Mouse (Mus musculus) liver, embryonic 14.5 days (tissue): ENCODE results near the gene Thsd4. TPM values are rescaled to one million over a fixed set of nuclear protein-coding genes. Genes with fewer than 3 reads are reported as not detected.

Source experiments
- ATAC-seq: fragments of 200-750 bp; cut with Nextera tagmentation; 2 replicates; pipeline ENCODE4 v1.8.0; 2017; ENCODE audit warnings: moderate number of reproducible peaks, mild to moderate bottlenecking, moderate library complexity; ENCODE audit not compliant: insufficient read depth
- DNase-seq, 3 experiments: peaks; one replicate each; pipeline ENCODE4 v3.0.0-alpha.2; 2012 to 2013; ENCODE audit warnings: low read depth in 3 of 3, low spot score in 3 of 3
- H3K27ac ChIP-seq: fragments of 300-500 bp; sonication (generic); 2 replicates; pipeline ENCODE4 v1.5.1; 2014; ENCODE audit warnings: moderate library complexity, mild to moderate bottlenecking, control low read depth, inconsistent platforms
- H3K27me3 ChIP-seq: fragments of 300-500 bp; sonication (generic); 2 replicates; pipeline ENCODE4 v1.6.1; 2014; ENCODE audit warnings: mild to moderate bottlenecking, low read length, moderate library complexity; ENCODE audit not compliant: control insufficient read depth, insufficient read depth
- H3K36me3 ChIP-seq: fragments of 300-500 bp; sonication (generic); replicated peaks from 2 replicates; pipeline ENCODE4 v1.6.1; 2014; ENCODE audit warnings: low read depth; ENCODE audit not compliant: control insufficient read depth, insufficient read depth
- H3K4me1 ChIP-seq, 2 experiments: fragments of 200-500 bp in 1 of 2; fragments of 300-500 bp in 1 of 2; sonication (generic) in 1 of 2; replicated peaks; 2 replicates each; pipeline ENCODE4 v1.6.1; 2012 to 2014; ENCODE audit warnings: antibody characterized with exemption in 1 of 2, inconsistent platforms in 1 of 2, low read length in 1 of 2; ENCODE audit not compliant: control insufficient read depth in 2 of 2, insufficient read depth in 2 of 2
- H3K4me2 ChIP-seq: fragments of 300-500 bp; sonication (generic); 2 replicates; pipeline ENCODE4 v1.6.1; 2014; ENCODE audit warnings: low read depth, mild to moderate bottlenecking, control low read depth, moderate library complexity
- H3K4me3 ChIP-seq, 2 experiments: fragments of 200-500 bp in 1 of 2; fragments of 300-500 bp in 1 of 2; sonication (generic) in 1 of 2; 2 replicates each; pipeline ENCODE4 v1.5.1; 2012 to 2014; ENCODE audit warnings: low read depth in 2 of 2, low read length in 2 of 2, mild to moderate bottlenecking in 2 of 2, control low read depth in 1 of 2, inconsistent platforms in 1 of 2, moderate library complexity in 1 of 2; ENCODE audit not compliant: insufficient read depth in 1 of 2
- H3K9ac ChIP-seq: fragments of 300-500 bp; sonication (generic); replicated peaks from 2 replicates; pipeline ENCODE4 v1.6.1; 2014; ENCODE audit warnings: mild to moderate bottlenecking, control low read depth, moderate library complexity
- H3K9me3 ChIP-seq: fragments of 300-500 bp; sonication (generic); 2 replicates; pipeline ENCODE4 v1.6.1; 2016; ENCODE audit warnings: low read length, mixed read lengths; ENCODE audit not compliant: control insufficient read depth
- CTCF ChIP-seq: IDR thresholded peaks from 2 replicates; pipeline ENCODE4 v1.5.1; 2016; ENCODE audit warnings: antibody characterized with exemption, low read depth, control low read depth
- EP300 ChIP-seq: IDR thresholded peaks from 2 replicates; pipeline ENCODE4 v1.6.1; 2016; ENCODE audit warnings: antibody characterized with exemption, low read depth
- WGBS: fragments of 180-500 bp; shearing (Covaris S2); extraction: QIAGEN DNeasy Blood & Tissue Kit; methylation state at CpG from one replicate; pipeline ENCODE4 v1.1.7; 2014; ENCODE audit not compliant: insufficient replicate concordance; 5-methylcytosine and 5-hydroxymethylcytosine counted together
- polyA plus RNA-seq, 2 experiments: library from polyadenylated mRNA; depleted of rRNA in 1 of 2; stranded (reverse) in 1 of 2; unstranded in 1 of 2; fragments of >200 nt; fragmentation: Nextera tagmentation in 1 of 2; extraction: Ambion mirVana in 1 of 2; gene quantifications; 2 replicates each; pipeline versions ENCODE4 v1.2.1 to v1.2.3; 2012 to 2014

Thsd4 gene
- polyA plus RNA-seq (2012; rRNA removed) (0.47 and 0.48 TPM in 2 replicates), polyA plus RNA-seq (2014; fragmentation: Nextera tagmentation; extraction: Ambion mirVana) (0.43 and 1.0 TPM in 2 replicates)

GRCm38 (mm10) chr9:60521806-60522264 lies at the start of gene Thsd4:
Thsd4 (minus strand) TSS chr9:60522046.
- WGBS, result under 1% methylated on average over 38 of the region's 51 CpGs
- no peaks in the 10 kb centered on the region for H3K9me3 ChIP-seq
- H3K27me3 ChIP-seq, result peaks cover 15% of the 10 kb centered on the region
- peaks cover 0 to 4% of the 10 kb centered on the region in 2 experiments; a peak in 1 of 4 replicates for H3K4me1 ChIP-seq
- ATAC-seq (no peak), DNase-seq (peak in 1 of 3 experiments; percentile 14)
- no peaks in the 10 kb centered on the region for H3K36me3 ChIP-seq
- no peak within 1 kb of the TSS for H3K27ac ChIP-seq
- TF ChIP-seq EP300 (no peak), CTCF (peak; percentile 71)
- no peak within 1 kb of the TSS for H3K9ac ChIP-seq
- peak within 1 kb of the TSS; percentile 31 for H3K4me2 ChIP-seq
- H3K4me3 ChIP-seq, result peak within 1 kb of the TSS; percentile 39 to 51

GRCm38 (mm10) chr9:60571041-60571440 lies 49.2 kb upstream of the Thsd4 start:
- Histone ChIP-seq H3K27ac (no peak overlapping the region), H3K9ac (no peak overlapping the region), H3K27me3 (no peaks in the 10 kb centered on the region), H3K4me3 (no peak overlapping the region), H3K4me1 (0 out of 4 replicates have a peak, but pooled peaks cover 0 to 4% of the 10 kb centered on the region in 2 experiments), H3K36me3 (no peaks in the 10 kb centered on the region), H3K4me2 (no peak overlapping the region), H3K9me3 (no peaks in the 10 kb centered on the region)
- DNase-seq (no peak), ATAC-seq (peak; percentile 50; the same call in 1 of the 2 replicates)
- TF ChIP-seq CTCF, result no peak
- TF ChIP-seq EP300, result peak; percentile 65
- WGBS, result 19% methylated on average over 4 of the region's 4 CpGs

- no peaks in the 10 kb centered on the region for H3K27me3 ChIP-seq
- no peaks in the 10 kb centered on the region for H3K36me3 ChIP-seq
- H3K27ac ChIP-seq, result no peak overlapping the region
- no peak overlapping the region for H3K4me2 ChIP-seq
- H3K4me3 ChIP-seq, result no peak overlapping the region
- TF ChIP-seq CTCF, result no peak
- no peak for TF ChIP-seq EP300
- ATAC-seq (no peak), DNase-seq (no peak)
- H3K9me3 ChIP-seq, result no peaks in the 10 kb centered on the region
- 0 out of 4 replicates have a peak, but pooled peaks cover 0 to 4% of the 10 kb centered on the region in 2 experiments for H3K4me1 ChIP-seq
- H3K9ac ChIP-seq, result no peak overlapping the region
- WGBS, result 77% methylated on average over 2 of the region's 2 CpGs
Measured at GRCm38 (mm10) chr9:60569366-60569765, 47.5 kb upstream of the Thsd4 start.

GRCm38 (mm10) chr9:60563809-60564208 lies 42.0 kb upstream of the Thsd4 start:
- no peak overlapping the region for H3K27ac ChIP-seq
- no peaks in the 10 kb centered on the region for H3K36me3 ChIP-seq
- WGBS, result 70% methylated on average over 7 of the region's 7 CpGs
- ATAC-seq, result no peak
- no peaks in the 10 kb centered on the region for H3K27me3 ChIP-seq
- H3K9ac ChIP-seq, result no peak overlapping the region
- H3K4me3 ChIP-seq, result no peak overlapping the region
- H3K4me2 ChIP-seq, result no peak overlapping the region
- TF ChIP-seq CTCF, result no peak
- TF ChIP-seq EP300, result no peak
- H3K9me3 ChIP-seq, result no peaks in the 10 kb centered on the region
- no peak for DNase-seq
- H3K4me1 ChIP-seq, result no peaks in the 10 kb centered on the region

- Histone ChIP-seq H3K9ac (no peak overlapping the region), H3K4me2 (no peak overlapping the region), H3K27me3 (no peaks in the 10 kb centered on the region), H3K4me1 (no peaks in the 10 kb centered on the region), H3K4me3 (no peak overlapping the region), H3K36me3 (no peaks in the 10 kb centered on the region), H3K27ac (no peak overlapping the region), H3K9me3 (no peaks in the 10 kb centered on the region)
- WGBS, result 28% methylated on average over 20 of the region's 20 CpGs
- TF ChIP-seq EP300 (no peak), CTCF (peak; percentile 33)
- ATAC-seq (no peak), DNase-seq (no peak)
Measured at GRCm38 (mm10) chr9:60562443-60563371, 40.9 kb upstream of the Thsd4 start.
